Mouse (Mus musculus) CD4-positive helper T cell, adult 2 months (primary cell): Measurements from ENCODE around the gene Hba-a1.
"Not testable (repeated sequence)": the region's sequence is repeated elsewhere in the genome, so short reads cannot be mapped to it uniquely, and the experiment has no call there.

Experiments
- DNase-seq: peaks from one replicate; pipeline ENCODE4 v3.0.0-alpha.2; 2012; ENCODE audit warnings: low read depth, missing footprints, low spot score

Hba-a1 gene

GRCm38 (mm10) chr11:32262674-32263415, 20.5 kb upstream of the Hba-a1 start:
- DNase-seq: no peak

- DNase-seq: peak; percentile 7
Observed at GRCm38 (mm10) chr11:32265117-32265738, 18.1 kb upstream of the Hba-a1 start.

DNA sequence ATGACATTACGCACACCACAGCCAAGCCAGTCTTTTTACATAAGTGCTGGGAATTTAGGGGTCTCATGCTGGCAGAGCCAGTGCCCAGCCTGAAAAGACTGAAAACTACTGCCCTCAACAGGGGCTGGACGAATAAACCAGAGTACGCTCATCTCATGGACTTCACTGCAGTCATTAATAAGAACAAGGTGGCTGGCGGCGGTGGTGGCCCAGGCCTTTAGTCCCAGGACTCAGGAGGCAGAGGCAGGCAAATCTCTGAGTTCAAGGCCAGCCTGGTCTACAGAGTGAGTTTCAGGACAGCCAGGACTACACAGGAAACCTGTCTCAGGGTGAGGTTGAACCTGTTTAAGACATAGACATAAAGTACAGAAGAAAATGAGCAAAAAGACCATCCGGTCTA, 17.1 kb upstream of the Hba-a1 start:
- no peak for DNase-seq

DNA sequence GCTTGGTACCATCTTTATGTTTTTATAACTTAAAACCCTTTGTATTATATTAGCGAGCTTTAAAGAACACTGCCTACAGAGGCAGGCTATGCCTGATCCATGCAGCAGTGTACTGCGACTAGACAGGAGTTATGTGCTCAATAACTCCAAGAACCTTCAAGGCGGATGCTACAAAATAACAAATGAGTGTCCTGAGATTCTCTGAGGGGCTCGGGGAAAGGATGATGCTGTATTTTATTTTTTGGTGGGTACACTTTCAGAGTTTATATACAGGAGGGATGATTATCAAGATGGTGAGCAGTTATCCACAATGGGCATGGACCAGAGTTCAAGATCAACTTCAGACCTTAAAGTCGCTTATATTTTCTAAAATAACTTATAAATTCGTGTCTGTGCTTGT, 16.5 kb upstream of the Hba-a1 start:
- DNase-seq: peak; percentile 7

GRCm38 (mm10) chr11:32267188-32267884, 16.0 kb upstream of the Hba-a1 start, which contains the start of gene Nprl3:
Nprl3 (minus strand) TSS chr11:32267707.
- DNase-seq: peak; percentile 96

- no peak for DNase-seq
Observed at GRCm38 (mm10) chr11:32267964-32268363, 15.3 kb upstream of the Hba-a1 start.

DNA sequence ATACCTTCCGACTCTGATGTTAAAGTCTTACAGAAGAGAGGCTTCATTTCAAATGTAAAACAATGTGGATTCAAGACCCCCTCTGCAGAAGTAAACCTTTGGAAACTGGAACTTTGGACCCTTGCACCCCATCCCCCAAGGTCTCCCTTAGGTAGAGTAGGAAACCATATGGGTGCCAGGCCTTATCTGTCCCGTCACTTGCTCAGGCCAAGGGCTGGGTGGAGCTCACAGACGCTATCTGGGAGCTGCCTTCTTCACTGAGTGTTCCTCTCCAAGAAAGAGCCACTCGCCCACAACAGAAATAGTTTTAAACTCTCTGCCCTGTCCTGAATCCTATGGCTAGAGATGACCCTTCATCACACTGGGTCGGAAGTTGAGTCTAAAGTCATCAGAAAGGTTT, 14.4 kb upstream of the Hba-a1 start:
- no peak for DNase-seq

GRCm38 (mm10) chr11:32271178-32271577, 12.1 kb upstream of the Hba-a1 start:
- no peak for DNase-seq

DNA sequence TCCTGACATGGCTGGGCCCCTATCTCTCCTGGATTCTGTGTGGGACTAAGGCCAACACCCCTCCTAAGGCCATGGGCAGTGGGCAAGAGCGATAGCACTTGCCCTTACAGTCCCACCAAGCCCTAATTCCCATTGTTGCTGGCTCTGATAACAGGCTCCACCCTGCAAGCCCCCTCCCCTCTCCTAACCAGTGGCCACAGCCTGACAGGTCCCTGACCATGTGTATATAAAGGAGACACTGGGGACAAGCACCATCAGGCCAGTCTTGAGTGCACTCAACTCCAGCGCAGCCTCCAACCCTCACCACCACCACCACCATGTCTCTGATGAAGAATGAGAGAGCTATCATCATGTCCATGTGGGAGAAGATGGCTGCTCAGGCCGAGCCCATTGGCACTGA, 7.0 kb upstream of the Hba-a1 start, which contains the start of gene Hba-x:
Gene Hba-x (plus strand): TSS at position 54 of the 400 bp plus-strand sequence.
- no peak for DNase-seq

GRCm38 (mm10) chr11:32277736-32278457, 5.4 kb upstream of the Hba-a1 start:
- no peak for DNase-seq

DNA sequence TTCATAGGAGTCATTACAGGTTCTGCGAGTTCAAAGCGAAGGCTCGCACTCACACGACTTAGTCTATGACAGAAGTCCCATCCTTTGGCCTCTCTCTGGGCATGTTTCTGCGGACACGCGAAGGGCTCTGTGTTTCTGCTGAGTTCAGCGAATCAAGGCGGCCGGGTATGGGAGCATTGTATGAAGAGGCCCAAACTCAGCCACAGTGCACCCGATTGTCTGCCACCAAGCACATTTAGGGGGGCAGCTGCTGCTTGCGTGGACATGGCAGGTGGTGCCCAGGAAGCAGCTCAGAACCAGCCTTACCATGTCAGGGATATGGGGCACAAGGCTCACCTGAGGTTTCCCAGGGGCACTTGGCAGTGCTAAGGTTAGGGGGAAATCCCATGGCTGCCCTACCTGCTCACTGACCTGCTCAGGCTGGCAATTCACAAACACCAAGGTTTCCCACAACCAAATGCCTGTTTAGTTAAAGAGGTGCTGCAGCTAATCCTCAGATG, 4.8 kb upstream of the Hba-a1 start:
- DNase-seq: no peak

DNA sequence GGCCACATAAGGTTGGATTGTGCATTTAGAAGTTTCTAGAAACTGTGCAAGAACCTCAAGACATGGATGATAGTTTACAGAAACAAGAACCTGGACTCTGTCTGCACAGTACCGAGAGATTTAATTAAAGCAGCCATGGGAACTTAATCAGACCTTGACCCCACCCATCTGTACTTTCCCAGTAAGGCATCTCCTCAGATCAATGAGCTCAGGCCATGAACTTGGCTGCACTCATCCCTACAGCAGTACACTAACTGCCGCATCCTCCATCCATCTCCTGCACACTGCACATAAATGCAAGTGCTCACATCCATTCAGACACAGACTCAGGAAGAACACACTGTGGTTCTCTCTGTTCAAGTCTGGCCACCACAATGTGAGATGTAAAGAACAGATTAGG, 2.7 kb upstream of the Hba-a1 start:
- DNase-seq: no peak

- DNase-seq: no peak
Observed at GRCm38 (mm10) chr11:32281416-32282144, 1.7 kb upstream of the Hba-a1 start.

- not testable (repeated sequence) for DNase-seq
Observed at GRCm38 (mm10) chr11:32284582-32284981, 1.3 kb downstream of the Hba-a1 start.

DNA sequence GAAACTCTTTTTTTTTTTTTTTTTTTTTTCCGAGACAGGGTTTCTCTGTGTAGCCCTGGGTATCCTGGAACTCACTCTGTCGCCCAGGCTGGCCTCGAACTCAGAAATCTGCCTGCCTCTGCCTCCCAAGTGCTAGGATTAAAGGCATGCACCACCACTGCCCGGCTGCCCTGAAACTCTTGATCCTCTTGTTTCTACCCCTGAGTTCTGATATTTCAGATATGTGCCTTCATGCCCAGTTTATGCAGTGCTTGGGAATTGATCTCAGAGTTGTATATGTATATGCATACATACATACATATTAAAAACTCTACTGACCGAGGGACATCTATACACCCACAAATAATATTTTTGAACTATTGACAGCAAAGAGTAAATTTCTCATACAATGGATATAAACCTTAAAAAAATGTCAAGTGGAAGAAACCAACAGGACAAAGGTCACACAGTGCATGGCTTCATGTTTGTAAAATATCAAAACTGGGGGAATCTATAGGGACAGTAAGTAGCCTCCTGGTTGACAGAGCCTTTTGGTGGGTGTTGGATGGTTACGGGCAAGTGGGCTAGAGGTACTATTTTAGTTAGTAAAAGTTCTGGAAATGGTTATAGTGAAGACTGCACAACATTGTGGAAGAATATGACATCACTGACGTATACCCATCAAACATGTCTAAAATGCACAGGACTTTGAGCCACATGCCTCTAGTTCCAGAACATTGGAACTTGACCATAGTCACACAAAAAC, 1.9 kb downstream of the Hba-a1 start:
- DNase-seq: no peak

GRCm38 (mm10) chr11:32285887-32286286, 2.6 kb downstream of the Hba-a1 start:
- not testable (repeated sequence) for DNase-seq

DNA sequence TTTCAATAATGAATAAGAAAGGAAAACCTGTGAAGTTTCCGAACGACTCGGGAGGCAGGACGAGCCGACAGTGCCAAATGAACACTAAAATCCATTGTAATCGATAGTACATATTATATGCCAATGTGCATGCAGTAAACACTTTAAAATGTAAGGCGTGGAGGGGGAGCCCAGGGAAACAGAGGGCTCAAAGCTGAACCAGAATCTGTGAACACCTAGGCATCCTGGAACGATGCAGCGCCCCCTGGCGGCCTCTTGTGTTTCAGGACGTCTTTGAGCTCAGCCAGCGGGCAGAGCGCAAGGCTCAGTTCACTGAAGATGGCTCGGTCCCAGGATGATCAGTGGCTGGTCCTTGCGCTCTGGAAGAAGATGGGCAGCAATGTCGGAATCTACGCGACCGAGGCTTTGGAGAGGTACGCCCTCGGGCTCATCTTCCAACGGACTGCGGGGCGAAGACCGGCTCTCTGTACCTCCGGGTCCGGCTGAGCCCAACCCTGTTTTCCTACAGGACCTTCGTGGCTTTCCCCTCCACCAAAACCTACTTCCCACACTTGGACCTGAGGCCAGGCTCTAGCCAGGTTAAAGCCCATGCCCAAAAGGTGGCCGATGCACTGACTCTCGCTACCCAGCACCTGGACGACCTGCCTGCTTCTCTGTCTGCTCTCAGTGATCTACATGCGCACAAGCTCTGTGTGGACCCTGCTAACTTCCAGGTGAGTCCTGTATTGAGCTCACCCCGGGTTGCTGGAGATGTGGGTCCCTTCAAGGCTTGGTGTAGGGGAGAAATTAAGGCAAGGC, 3.6 kb downstream of the Hba-a1 start, which contains the start of gene Hbq1b:
Gene Hbq1b (plus strand): TSS at position 271 of the 798 bp plus-strand sequence.
- peak; percentile 51 for DNase-seq

DNA sequence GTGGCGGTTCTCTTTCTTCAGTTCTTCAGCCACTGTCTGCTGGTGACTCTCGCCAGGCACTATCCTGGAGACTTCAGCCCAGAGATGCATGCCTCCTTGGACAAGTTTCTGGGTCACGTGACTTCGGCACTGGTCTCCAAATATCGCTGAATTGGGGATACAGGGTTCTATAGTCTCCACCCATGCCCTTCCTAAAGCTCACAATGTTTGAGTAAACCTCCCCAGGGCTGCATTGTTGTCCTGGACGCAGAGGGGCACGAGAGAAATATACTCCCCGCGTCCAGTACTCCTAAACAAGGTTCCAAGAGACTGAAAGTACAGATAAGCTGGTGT, 4.1 kb downstream of the Hba-a1 start:
- DNase-seq: no peak

DNA sequence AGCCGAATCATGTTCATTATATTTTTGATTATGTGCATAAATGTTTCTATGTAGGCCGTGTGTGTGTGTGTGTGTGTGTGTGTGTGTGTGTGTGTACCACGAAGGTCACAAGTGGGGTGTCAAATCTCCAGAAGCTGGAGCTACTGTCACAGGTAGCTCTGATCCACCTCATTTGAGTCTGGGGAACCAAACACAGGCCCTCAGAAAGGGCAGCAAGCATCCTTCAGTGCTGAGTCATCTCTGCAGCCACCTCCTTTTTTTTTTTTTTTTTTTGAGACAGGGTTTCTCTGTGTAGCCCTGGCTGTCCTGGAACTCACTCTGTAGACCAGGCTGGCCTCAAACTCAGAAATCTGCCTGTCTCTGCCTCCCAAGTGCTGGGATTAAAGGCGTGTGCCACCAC, 9.5 kb downstream of the Hba-a1 start:
- not testable (repeated sequence) for DNase-seq
